Mouse (Mus musculus) G1E (cell line): ENCODE measurements at regions not wholly inside any gene's neighbourhood (a gene's known extent, or its start where the extent isn't known, plus 50 kb on each side); places are given as distances from the start of the nearest gene placed in this dataset.

Experiments used
- CTCF ChIP-seq: IDR thresholded peaks from 2 replicates; pipeline ENCODE4 v1.5.1; 2012; ENCODE audit warnings: low read depth, low read length, inconsistent platforms, mixed read lengths
- GATA2 ChIP-seq: IDR thresholded peaks from 2 replicates; pipeline ENCODE4 v1.6.1; 2012; ENCODE audit warnings: low read depth, low read length, inconsistent platforms, borderline replicate concordance

- no peak for TF ChIP-seq CTCF
- TF ChIP-seq GATA2, result no peak
These were observed 192.4 kb upstream of the Sox2 start for GRCm38 (mm10) chr3:34457821-34458220.
